Mouse (Mus musculus) lung, postnatal 0 days (tissue): ENCODE results near the gene Hspa14. TPM values are rescaled to one million over a fixed set of nuclear protein-coding genes. Genes with fewer than 3 reads are reported as not detected.

ENCODE experiments used
- ATAC-seq: fragments of 200-750 bp; cut with Nextera tagmentation; 2 replicates; pipeline ENCODE4 v1.8.0; 2017; ENCODE audit warnings: moderate library complexity
- DNase-seq: peaks from one replicate; pipeline ENCODE4 v3.0.0-alpha.2; 2016; ENCODE audit warnings: low spot score
- H3K27ac ChIP-seq: fragments of 300-500 bp; sonication (generic); 2 replicates; pipeline ENCODE4 v1.5.1; 2014; ENCODE audit warnings: antibody characterized with exemption, mild to moderate bottlenecking, low read length, mixed read lengths
- H3K27me3 ChIP-seq: fragments of 300-500 bp; sonication (generic); replicated peaks from 2 replicates; pipeline ENCODE4 v1.6.1; 2014; ENCODE audit warnings: low read length, mixed read lengths; ENCODE audit not compliant: insufficient read depth
- H3K36me3 ChIP-seq: fragments of 300-500 bp; sonication (generic); 2 replicates; pipeline ENCODE4 v1.6.1; 2014; ENCODE audit warnings: low read length, mixed read lengths; ENCODE audit not compliant: insufficient read depth
- H3K4me1 ChIP-seq: fragments of 300-500 bp; sonication (generic); 2 replicates; pipeline ENCODE4 v1.6.1; 2014; ENCODE audit warnings: antibody characterized with exemption, low read depth, low read length, mixed read lengths; ENCODE audit not compliant: insufficient read depth
- H3K4me2 ChIP-seq: fragments of 300-500 bp; sonication (generic); replicated peaks from 2 replicates; pipeline ENCODE4 v1.6.1; 2014; ENCODE audit warnings: low read depth, mild to moderate bottlenecking, low read length, moderate library complexity, mixed read lengths
- H3K4me3 ChIP-seq: fragments of 300-500 bp; sonication (generic); 2 replicates; pipeline ENCODE4 v1.5.1; 2014; ENCODE audit warnings: low read depth, low read length
- H3K9ac ChIP-seq: fragments of 300-500 bp; sonication (generic); replicated peaks from 2 replicates; pipeline ENCODE4 v1.6.1; 2014; ENCODE audit warnings: low read depth, mild to moderate bottlenecking
- H3K9me3 ChIP-seq: fragments of 300-500 bp; sonication (generic); 2 replicates; pipeline ENCODE4 v1.6.1; 2016; ENCODE audit warnings: low read length, mixed read lengths
- CTCF ChIP-seq: IDR thresholded peaks from 2 replicates; pipeline ENCODE4 v1.5.1; 2016; ENCODE audit warnings: antibody characterized with exemption, mild to moderate bottlenecking
- EP300 ChIP-seq: IDR thresholded peaks from 2 replicates; pipeline ENCODE4 v1.6.1; 2016; ENCODE audit warnings: antibody characterized with exemption, mild to moderate bottlenecking, control low read depth
- WGBS: fragments of 180-500 bp; shearing (Covaris S2); extraction: QIAGEN DNeasy Blood & Tissue Kit; methylation state at CpG from one replicate; pipeline ENCODE4 v1.1.7; 2014; 5-methylcytosine and 5-hydroxymethylcytosine counted together
- polyA plus RNA-seq: library from polyadenylated mRNA; unstranded; fragments of >200 nt; fragmentation: Nextera tagmentation; extraction: Ambion mirVana; gene quantifications from 2 replicates; pipeline ENCODE4 v1.2.1, GENCODE M21; 2015

Gene Hspa14
- polyA plus RNA-seq, 1 experiment from 2014 or later: 46.9 TPM

DNA sequence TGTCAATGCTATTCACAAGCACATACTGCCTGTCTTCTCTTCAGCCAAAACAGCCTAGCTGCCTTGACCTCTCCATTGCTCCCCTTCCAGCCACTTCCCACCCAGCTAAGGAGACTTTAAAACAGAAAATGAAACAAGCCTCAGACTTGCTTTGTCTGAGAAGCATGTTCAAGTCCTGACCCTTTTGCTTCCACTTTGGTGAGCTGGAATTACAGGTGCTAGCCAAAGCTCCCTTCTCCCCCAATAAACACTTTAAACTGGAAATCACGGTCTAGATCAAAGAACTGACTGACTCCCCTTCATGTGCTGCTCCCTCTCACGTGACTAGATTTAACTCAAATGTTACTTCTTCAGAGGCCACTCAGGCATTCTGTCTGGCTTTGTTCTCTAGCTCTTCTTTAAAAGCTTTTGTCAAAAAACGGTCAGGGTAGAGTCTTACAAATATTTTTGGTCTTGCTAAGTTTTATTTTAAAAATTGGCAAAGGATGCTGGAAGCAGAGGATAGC is 36.8 kb downstream of the Hspa14 start:
- Histone ChIP-seq H3K27ac (peak overlapping the region; percentile 81), H3K27me3 (no peaks in the 10 kb centered on the region), H3K36me3 (no peaks in the 10 kb centered on the region), H3K4me2 (peak overlapping the region; percentile 99), H3K9ac (0 out of 2 replicates have a peak overlapping the region, but pooled peaks have one; percentile 59), H3K4me1 (peaks cover 6% of the 10 kb centered on the region; the same call in 1 of the 2 replicates), H3K4me3 (peak overlapping the region; percentile 88), H3K9me3 (no peaks in the 10 kb centered on the region)
- 55% methylated on average over 3 of the region's 3 CpGs for WGBS
- no peak for TF ChIP-seq EP300
- TF ChIP-seq CTCF: no peak
- no peak for DNase-seq
- ATAC-seq: no peak

DNA sequence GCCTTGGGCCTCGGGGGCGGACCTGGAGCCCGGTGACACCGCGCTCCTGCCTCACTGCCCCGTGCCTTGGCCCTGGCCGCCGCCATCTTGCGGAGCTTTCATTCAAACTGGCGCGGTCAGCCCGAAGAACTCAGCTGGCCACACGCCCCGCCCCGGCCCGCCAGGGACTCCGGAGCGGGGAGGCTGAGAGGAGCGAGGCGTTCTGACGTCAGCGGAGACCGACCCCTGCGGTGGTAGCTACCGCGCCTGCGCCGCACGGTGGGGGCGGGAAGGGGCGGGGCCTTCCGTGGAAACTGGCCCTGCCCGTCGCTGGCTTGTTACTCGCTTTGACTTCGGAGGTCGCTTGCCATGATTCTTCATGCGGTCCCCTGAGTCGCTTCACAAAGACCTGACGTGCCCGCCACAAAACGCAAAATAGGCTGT is 37.7 kb downstream of the Hspa14 start, which contains the start of gene Suv39h2:
Gene Suv39h2 (minus strand): TSS at position 171 of the 423 bp plus-strand sequence.
- peak; percentile 99 for DNase-seq
- peak within 1 kb of the TSS; percentile 99 for H3K4me2 ChIP-seq
- under 1% methylated on average over 41 of the region's 42 CpGs for WGBS
- no peaks in the 10 kb centered on the region for H3K36me3 ChIP-seq
- H3K27me3 ChIP-seq: no peaks in the 10 kb centered on the region
- peak; percentile 99 for ATAC-seq
- TF ChIP-seq CTCF (no peak), EP300 (no peak)
- H3K9me3 ChIP-seq: no peaks in the 10 kb centered on the region
- peak within 1 kb of the TSS; percentile 81 for H3K27ac ChIP-seq
- H3K9ac ChIP-seq: peak within 1 kb of the TSS; percentile 59
- H3K4me3 ChIP-seq: peak within 1 kb of the TSS; percentile 88
- H3K4me1 ChIP-seq: peaks cover 6% of the 10 kb centered on the region; the same call in 1 of the 2 replicates

DNA sequence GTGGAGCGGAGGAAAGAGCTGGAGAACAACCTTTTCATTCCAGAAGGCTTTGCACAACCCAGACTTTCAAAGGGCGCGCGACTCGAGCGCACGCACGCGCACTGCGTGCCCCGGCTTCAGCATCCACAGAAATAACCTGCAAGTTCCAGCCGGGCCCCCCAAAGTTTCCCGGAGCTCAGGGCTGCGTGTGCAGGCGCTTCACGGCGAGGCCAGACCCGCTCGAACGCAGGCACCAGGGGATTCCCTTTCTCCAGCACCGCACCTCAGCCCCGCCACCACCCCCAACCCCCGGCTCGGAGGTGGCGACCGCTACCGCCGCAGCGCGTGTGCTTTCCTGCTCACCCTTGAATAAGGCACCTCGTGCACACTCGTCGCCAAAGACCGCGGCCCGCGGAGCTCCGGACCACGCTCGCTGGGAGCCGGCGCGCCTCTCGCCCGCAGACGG is 38.2 kb downstream of the Hspa14 start:
- WGBS: 1% methylated on average over 45 of the region's 46 CpGs
- Histone ChIP-seq H3K27ac (peak overlapping the region; percentile 81), H3K4me3 (peak overlapping the region; percentile 88), H3K4me1 (peaks cover 6% of the 10 kb centered on the region; the same call in 1 of the 2 replicates), H3K9ac (peak overlapping the region; percentile 44), H3K4me2 (peak overlapping the region; percentile 99), H3K9me3 (no peaks in the 10 kb centered on the region), H3K36me3 (no peaks in the 10 kb centered on the region), H3K27me3 (no peaks in the 10 kb centered on the region)
- peak; percentile 40 for DNase-seq
- peak; percentile 53 for ATAC-seq
- no peak for TF ChIP-seq CTCF
- no peak for TF ChIP-seq EP300

DNA sequence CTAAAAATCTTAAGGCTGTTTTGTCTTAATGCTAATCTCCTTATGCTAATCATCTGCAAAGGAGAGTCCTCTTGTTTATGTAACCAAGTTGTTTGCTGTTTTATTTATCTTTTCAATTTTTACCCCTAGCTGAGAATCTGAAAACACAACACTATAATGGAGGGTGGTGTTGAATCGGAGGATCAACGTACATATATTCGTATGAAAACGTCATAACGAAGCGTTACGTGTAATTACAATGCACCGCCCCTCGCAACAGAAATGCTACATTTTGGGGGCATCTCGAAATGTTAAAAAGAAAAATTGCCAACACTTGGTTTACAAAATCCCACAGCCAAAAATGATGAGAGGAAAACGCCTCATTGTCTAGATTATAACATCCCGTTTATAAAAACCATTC is 38.7 kb downstream of the Hspa14 start:
- no peaks in the 10 kb centered on the region for H3K36me3 ChIP-seq
- peak overlapping the region; percentile 99 for H3K4me2 ChIP-seq
- no peaks in the 10 kb centered on the region for H3K27me3 ChIP-seq
- ATAC-seq: no peak
- H3K4me1 ChIP-seq: peaks cover 6% of the 10 kb centered on the region; the same call in 1 of the 2 replicates
- no peak overlapping the region for H3K27ac ChIP-seq
- under 1% methylated on average over 12 of the region's 12 CpGs for WGBS
- H3K9me3 ChIP-seq: no peaks in the 10 kb centered on the region
- peak overlapping the region; percentile 88 for H3K4me3 ChIP-seq
- DNase-seq: no peak
- TF ChIP-seq CTCF: no peak
- H3K9ac ChIP-seq: peak overlapping the region; percentile 44

DNA sequence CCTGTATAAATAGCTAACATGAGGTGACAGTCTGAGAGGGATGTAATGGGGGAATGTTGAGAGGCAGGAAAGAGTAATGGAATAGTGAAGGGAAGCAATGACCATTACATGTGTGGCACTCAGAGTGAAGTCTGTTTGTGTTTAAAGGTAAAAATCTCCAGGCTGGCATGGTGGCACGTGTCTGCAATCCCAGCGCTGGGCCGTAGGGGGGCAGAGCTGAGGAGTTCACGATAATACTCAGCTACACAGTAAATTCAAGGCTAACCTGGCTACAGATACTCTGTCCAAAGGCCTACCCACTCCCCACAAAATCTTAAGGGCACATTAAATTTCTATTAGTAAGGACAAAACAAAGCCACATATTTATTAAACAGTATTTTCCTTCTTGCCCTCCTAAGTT is 56.0 kb downstream of the Hspa14 start:
- WGBS: 71% methylated on average over 4 of the region's 4 CpGs
- Histone ChIP-seq H3K27me3 (no peaks in the 10 kb centered on the region), H3K9ac (no peak overlapping the region), H3K4me1 (no peaks in the 10 kb centered on the region), H3K36me3 (no peaks in the 10 kb centered on the region), H3K27ac (no peak overlapping the region), H3K9me3 (no peaks in the 10 kb centered on the region), H3K4me3 (no peak overlapping the region), H3K4me2 (no peak overlapping the region)
- ATAC-seq (no peak), DNase-seq (no peak)
- no peak for TF ChIP-seq EP300
- TF ChIP-seq CTCF: peak; percentile 19; the same call in 1 of the 2 replicates

DNA sequence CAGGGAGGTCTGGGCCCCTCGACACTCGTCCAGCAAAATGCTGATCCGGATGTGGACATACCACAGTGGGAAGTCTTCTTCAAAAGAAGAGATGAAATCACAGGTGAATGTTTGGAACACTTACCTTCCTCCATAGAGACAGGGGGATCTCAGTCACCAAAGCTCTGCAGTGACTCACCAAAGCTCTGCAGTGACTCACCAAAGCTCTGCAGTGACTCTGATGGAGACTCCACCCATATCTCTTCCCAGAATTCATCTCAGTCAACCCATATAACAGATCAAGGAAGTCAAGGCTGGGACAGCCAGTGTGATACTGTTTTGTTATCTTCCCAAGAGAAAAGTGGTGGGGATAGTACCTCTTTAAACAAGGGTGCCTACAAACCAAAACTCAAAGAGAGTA is 59.5 kb downstream of the Hspa14 start:
- H3K4me1 ChIP-seq: no peaks in the 10 kb centered on the region
- no peaks in the 10 kb centered on the region for H3K36me3 ChIP-seq
- H3K27ac ChIP-seq: no peak overlapping the region
- H3K27me3 ChIP-seq: no peaks in the 10 kb centered on the region
- no peak for TF ChIP-seq EP300
- TF ChIP-seq CTCF: no peak
- 84% methylated on average over 3 of the region's 3 CpGs for WGBS
- H3K9ac ChIP-seq: no peak overlapping the region
- H3K9me3 ChIP-seq: no peaks in the 10 kb centered on the region
- DNase-seq (no peak), ATAC-seq (no peak)
- H3K4me3 ChIP-seq: no peak overlapping the region
- H3K4me2 ChIP-seq: no peak overlapping the region
